Mouse (Mus musculus) heart, embryonic 16.5 days (tissue): ENCODE data around the gene Pik3cg. TPM values are rescaled to one million over a fixed set of nuclear protein-coding genes. Genes with fewer than 3 reads are reported as not detected.

Source experiments
- ATAC-seq: fragments of 200-750 bp; cut with Nextera tagmentation; replicated peaks from 2 replicates; pipeline ENCODE4 v1.8.0; 2017; ENCODE audit warnings: moderate number of reproducible peaks; ENCODE audit not compliant: insufficient read depth, low FRiP score; ENCODE audit errors: extremely low read depth
- H3K27ac ChIP-seq: fragments of 300-500 bp; sonication (generic); 2 replicates; pipeline ENCODE4 v1.5.1; 2014; ENCODE audit warnings: mild to moderate bottlenecking, low read length, control low read depth, moderate library complexity
- H3K27me3 ChIP-seq: fragments of 300-500 bp; sonication (generic); 2 replicates; pipeline ENCODE4 v1.6.1; 2014; ENCODE audit warnings: low read length, mixed read lengths; ENCODE audit not compliant: control insufficient read depth, insufficient read depth
- H3K36me3 ChIP-seq: fragments of 300-500 bp; sonication (generic); 2 replicates; pipeline ENCODE4 v1.6.1; 2014; ENCODE audit not compliant: control insufficient read depth, insufficient read depth
- H3K4me1 ChIP-seq: fragments of 300-500 bp; sonication (generic); 2 replicates; pipeline ENCODE4 v1.6.1; 2014; ENCODE audit warnings: low read length, mixed read lengths; ENCODE audit not compliant: control insufficient read depth, insufficient read depth
- H3K4me2 ChIP-seq: fragments of 300-500 bp; sonication (generic); 2 replicates; pipeline ENCODE4 v1.6.1; 2014; ENCODE audit warnings: low read depth, mild to moderate bottlenecking, control low read depth, low read length
- H3K4me3 ChIP-seq: fragments of 300-500 bp; sonication (generic); 2 replicates; pipeline ENCODE4 v1.5.1; 2014; ENCODE audit warnings: mild to moderate bottlenecking, control low read depth, low read length
- H3K9ac ChIP-seq: fragments of 300-500 bp; sonication (generic); 2 replicates; pipeline ENCODE4 v1.6.1; 2014; ENCODE audit warnings: low read length, control low read depth
- H3K9me3 ChIP-seq: fragments of 300-500 bp; sonication (generic); replicated peaks from 2 replicates; pipeline ENCODE4 v1.6.1; 2016; ENCODE audit warnings: low read length; ENCODE audit not compliant: control insufficient read depth
- WGBS: fragments of 180-500 bp; shearing (Covaris S2); extraction: QIAGEN DNeasy Blood & Tissue Kit; methylation state at CpG from one replicate; pipeline ENCODE4 v1.1.7; 2014; 5-methylcytosine and 5-hydroxymethylcytosine counted together
- polyA plus RNA-seq: library from polyadenylated mRNA; unstranded; fragments of >200 nt; fragmentation: Nextera tagmentation; extraction: Ambion mirVana; gene quantifications from 2 replicates; pipeline ENCODE4 v1.2.1, GENCODE M21; 2015

Gene Pik3cg
- polyA plus RNA-seq, 1 experiment from 2014 or later: 2.5 TPM

DNA sequence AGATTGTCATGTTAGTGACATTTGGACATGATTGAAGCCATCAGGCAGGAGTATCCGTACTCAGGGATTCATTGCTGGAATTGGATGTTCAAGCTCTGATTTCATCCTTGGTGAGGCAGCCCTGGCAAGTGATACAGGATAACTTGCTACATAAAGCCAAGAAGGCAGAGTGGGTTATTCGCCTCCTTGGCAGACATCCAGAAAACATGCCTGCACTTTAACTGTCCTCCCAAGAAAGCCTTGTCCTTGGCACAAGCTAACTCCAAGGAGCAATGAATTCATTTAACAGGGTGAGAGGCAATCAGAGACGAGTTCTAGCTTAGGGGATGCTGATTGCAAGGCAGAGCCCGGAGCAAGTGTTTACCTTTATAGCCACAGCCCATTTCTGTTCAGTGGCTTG lies 25.4 kb upstream of the Pik3cg start:
- no peaks in the 10 kb centered on the region for H3K27me3 ChIP-seq
- no peak overlapping the region for H3K27ac ChIP-seq
- no peak overlapping the region for H3K4me2 ChIP-seq
- no peaks in the 10 kb centered on the region for H3K4me1 ChIP-seq
- ATAC-seq: no peak
- no peaks in the 10 kb centered on the region for H3K9me3 ChIP-seq
- 54% methylated on average over 4 of the region's 4 CpGs for WGBS
- no peaks in the 10 kb centered on the region for H3K36me3 ChIP-seq
- no peak overlapping the region for H3K9ac ChIP-seq
- no peak overlapping the region for H3K4me3 ChIP-seq

DNA sequence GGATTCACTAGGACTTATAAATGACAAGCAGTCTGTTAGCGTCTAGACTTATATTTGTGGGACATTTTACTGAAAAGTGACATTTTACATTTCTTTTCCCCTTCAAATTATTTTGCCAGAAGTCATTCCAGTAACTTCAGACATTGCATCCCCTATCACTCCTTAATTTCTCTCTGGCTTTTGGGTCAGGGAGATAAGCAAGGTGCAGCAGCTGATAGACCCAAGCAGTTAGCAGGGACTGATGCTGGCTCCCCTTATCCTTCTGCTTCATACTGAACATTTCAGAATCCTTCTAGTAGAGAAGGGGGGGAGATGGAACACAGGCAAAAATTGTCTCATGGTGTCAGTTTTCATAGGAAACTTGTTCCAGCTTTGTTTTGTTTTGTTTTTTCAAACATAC lies 22.9 kb upstream of the Pik3cg start:
- Histone ChIP-seq H3K27ac (no peak overlapping the region), H3K4me1 (no peaks in the 10 kb centered on the region), H3K4me3 (no peak overlapping the region), H3K4me2 (no peak overlapping the region), H3K9ac (no peak overlapping the region), H3K27me3 (no peaks in the 10 kb centered on the region), H3K36me3 (no peaks in the 10 kb centered on the region), H3K9me3 (no peaks in the 10 kb centered on the region)
- 89% methylated on average over 1 of the region's 1 CpGs for WGBS
- no peak for ATAC-seq

DNA sequence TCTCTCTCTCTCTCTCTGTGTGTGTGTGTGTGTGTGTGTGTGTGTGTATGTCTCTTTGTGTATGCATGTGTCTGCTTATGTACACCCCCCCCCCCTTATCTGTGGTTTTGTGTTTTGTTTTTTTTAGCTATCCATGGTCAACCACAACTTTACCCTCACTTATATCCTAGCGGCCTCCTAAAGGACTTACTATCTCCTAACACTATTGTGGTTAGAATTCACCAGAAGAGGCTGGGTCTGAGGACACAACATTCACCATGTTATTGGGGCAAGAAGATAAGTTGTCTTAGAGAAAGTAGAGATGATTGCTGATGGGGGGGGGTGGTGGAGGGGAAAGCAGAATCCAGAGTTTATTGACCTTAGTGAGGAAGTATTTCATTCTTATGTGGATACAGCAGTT lies 15.2 kb upstream of the Pik3cg start:
- Histone ChIP-seq H3K27ac (no peak overlapping the region), H3K4me3 (no peak overlapping the region), H3K4me2 (no peak overlapping the region), H3K27me3 (no peaks in the 10 kb centered on the region), H3K9ac (no peak overlapping the region), H3K9me3 (no peaks in the 10 kb centered on the region), H3K36me3 (no peaks in the 10 kb centered on the region), H3K4me1 (no peaks in the 10 kb centered on the region)
- 76% methylated on average over 1 of the region's 1 CpGs for WGBS
- no peak for ATAC-seq

DNA sequence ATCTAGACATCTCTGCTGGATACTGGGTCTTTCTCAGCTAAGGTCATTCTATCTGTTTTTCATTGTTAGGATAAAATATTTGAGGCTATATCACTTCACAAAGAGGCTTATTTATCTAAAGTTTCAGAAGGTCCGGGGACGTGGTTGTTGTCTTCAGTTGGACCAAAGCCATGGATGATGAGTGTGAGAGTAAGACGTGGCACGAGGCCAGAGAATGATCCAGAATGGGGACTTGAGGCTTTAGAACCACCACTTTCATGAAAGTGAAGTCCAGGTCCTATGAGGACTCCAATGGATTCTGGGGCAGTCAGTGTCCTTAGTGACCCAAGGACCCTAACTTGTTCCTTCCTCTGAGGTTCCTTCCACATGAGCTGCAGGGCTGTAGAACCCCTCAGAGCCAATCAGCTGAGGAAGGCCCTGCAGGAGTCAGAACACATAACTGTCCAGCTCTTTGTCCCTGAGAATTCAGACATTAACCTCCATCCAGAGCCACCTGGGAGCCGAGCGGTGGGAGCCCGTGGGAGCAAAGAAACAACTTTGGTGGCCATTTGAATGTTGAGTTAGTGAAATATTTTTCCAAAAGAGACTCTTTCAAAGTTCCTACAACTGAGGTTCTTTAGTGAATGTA lies 14.4 kb upstream of the Pik3cg start:
- 75% methylated on average over 7 of the region's 7 CpGs for WGBS
- Histone ChIP-seq H3K4me2 (no peak overlapping the region), H3K36me3 (no peaks in the 10 kb centered on the region), H3K27me3 (no peaks in the 10 kb centered on the region), H3K4me3 (no peak overlapping the region), H3K4me1 (no peaks in the 10 kb centered on the region), H3K9ac (no peak overlapping the region), H3K27ac (no peak overlapping the region), H3K9me3 (no peaks in the 10 kb centered on the region)
- ATAC-seq: no peak

DNA sequence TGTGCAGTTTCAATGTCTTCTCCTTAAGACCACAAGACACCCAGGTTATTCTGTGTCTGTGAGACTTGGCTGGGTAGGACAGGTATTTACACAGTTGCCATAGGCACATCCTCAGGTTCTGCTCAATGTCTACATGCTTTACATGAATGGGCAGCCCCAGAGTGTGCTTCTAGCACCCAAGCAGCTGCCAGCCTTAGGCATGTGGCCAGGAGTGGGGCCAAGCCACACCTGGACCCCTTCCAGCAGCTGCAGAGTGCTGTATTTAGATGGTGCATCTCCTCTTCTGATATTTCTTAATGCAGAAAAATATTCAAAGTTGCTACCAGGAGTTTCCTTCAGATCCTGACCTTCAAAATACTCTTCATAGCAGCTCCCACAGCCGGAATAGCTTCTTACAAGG lies 11.9 kb upstream of the Pik3cg start:
- H3K27me3 ChIP-seq: no peaks in the 10 kb centered on the region
- H3K36me3 ChIP-seq: no peaks in the 10 kb centered on the region
- H3K9ac ChIP-seq: no peak overlapping the region
- H3K4me3 ChIP-seq: no peak overlapping the region
- H3K27ac ChIP-seq: no peak overlapping the region
- no peak for ATAC-seq
- H3K9me3 ChIP-seq: no peaks in the 10 kb centered on the region; the same call in 1 of the 2 replicates
- no peak overlapping the region for H3K4me2 ChIP-seq
- no peaks in the 10 kb centered on the region for H3K4me1 ChIP-seq
- WGBS: 76% methylated on average over 1 of the region's 1 CpGs

DNA sequence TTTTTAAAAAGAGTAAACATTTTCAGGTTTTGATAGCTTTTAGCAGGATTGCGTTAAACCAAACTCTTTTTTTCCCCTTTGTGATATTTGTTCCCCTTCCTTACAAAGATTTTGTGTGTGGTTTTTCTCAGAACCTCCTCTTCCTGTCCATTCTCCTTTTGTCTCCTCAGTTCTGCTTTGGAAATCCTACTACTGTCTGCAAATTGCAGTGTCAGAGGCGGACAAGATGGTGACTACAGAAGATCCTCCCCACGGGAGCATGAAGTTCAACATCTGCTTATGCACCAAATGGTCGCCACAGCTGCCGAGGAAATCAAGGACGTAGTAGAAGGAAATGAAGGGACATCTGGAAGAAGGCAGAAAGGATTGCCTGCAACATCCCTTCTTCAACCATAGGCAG lies 6.7 kb upstream of the Pik3cg start:
- Histone ChIP-seq H3K36me3 (no peaks in the 10 kb centered on the region), H3K9me3 (no peaks in the 10 kb centered on the region; the same call in 1 of the 2 replicates), H3K4me3 (no peak overlapping the region), H3K4me1 (no peaks in the 10 kb centered on the region), H3K27ac (no peak overlapping the region), H3K9ac (no peak overlapping the region), H3K4me2 (no peak overlapping the region), H3K27me3 (no peaks in the 10 kb centered on the region)
- 68% methylated on average over 6 of the region's 6 CpGs for WGBS
- no peak for ATAC-seq

DNA sequence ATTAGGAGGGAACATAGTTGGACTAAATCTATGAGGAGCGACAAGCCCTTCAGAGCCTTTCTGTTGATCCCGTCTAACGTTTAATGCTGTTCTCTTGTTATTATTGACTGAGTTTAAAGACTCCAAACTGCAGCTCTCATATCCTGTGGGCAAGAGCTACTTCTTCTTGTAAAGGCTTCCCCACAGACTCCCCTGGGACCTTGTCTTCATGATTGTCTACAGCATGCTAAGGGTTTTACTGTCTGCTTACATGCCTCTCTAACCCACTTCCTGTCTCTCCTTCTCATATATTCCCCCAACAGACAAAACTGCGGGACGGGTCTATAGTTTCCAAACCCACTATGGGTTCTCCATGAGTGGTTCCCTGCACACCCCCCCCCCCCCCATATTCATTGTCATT lies 4.2 kb upstream of the Pik3cg start:
- 77% methylated on average over 5 of the region's 5 CpGs for WGBS
- Histone ChIP-seq H3K27me3 (no peaks in the 10 kb centered on the region), H3K4me1 (peaks cover 4% of the 10 kb centered on the region; the same call in 1 of the 2 replicates), H3K36me3 (no peaks in the 10 kb centered on the region), H3K27ac (no peak overlapping the region), H3K9me3 (no peaks in the 10 kb centered on the region; the same call in 1 of the 2 replicates), H3K4me3 (no peak overlapping the region), H3K9ac (no peak overlapping the region), H3K4me2 (no peak overlapping the region)
- ATAC-seq: no peak

DNA sequence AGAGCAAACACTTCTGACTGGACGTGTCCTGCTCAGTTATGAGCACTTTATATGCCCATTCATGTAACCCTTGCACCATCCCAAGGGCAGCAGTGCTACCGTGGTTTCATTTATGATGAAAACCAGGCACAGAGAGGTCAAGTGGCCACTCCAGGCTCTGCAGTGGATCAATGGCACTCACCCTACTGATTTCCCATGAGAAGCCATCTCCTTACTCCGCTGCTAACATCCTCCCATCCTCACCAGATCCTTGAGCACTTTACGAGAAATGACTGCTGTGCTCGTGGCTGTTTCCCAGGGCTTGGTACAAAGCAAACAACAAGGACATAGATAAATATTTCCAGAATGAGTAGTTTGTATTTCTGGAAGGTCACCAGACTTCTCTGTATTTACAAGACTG lies 3.7 kb upstream of the Pik3cg start:
- ATAC-seq: no peak
- Histone ChIP-seq H3K9me3 (no peaks in the 10 kb centered on the region; the same call in 1 of the 2 replicates), H3K27ac (no peak overlapping the region), H3K9ac (no peak overlapping the region), H3K4me2 (no peak overlapping the region), H3K4me1 (peaks cover 4% of the 10 kb centered on the region; the same call in 1 of the 2 replicates), H3K36me3 (no peaks in the 10 kb centered on the region), H3K4me3 (no peak overlapping the region), H3K27me3 (no peaks in the 10 kb centered on the region)
- 53% methylated on average over 5 of the region's 5 CpGs for WGBS

DNA sequence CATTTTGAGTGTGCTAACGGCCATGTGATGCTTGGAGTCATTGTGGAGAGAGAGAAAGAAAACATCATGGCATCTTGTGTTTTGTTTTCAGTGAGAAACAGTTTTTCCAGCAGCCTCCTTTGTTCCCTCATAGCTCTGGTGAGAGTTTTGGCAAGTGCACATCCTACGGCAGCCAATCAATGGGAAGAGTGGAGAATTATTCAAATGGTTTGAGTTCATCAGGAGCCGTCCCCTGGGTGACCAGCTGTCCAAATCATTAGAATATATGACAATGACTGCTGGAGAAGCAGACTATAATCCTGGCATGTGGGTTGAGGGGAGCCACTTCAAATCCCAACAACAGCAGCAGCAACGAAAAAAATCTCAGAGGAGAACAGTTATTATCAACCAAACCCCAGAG lies 2.8 kb upstream of the Pik3cg start:
- peaks cover 4% of the 10 kb centered on the region; the same call in 1 of the 2 replicates for H3K4me1 ChIP-seq
- 75% methylated on average over 4 of the region's 4 CpGs for WGBS

More for the DNA sequence above, 2.8 kb upstream of the Pik3cg start:
- no peaks in the 10 kb centered on the region for H3K36me3 ChIP-seq
- ATAC-seq: no peak
- H3K27me3 ChIP-seq: no peaks in the 10 kb centered on the region
- no peaks in the 10 kb centered on the region for H3K9me3 ChIP-seq
- H3K4me2 ChIP-seq: no peak overlapping the region
- no peak overlapping the region for H3K9ac ChIP-seq
- H3K4me3 ChIP-seq: no peak overlapping the region
- H3K27ac ChIP-seq: no peak overlapping the region
